Mouse (Mus musculus) midbrain, postnatal 0 days (tissue): ENCODE measurements around the gene Trmo. TPM values are rescaled to one million over a fixed set of nuclear protein-coding genes. Genes with fewer than 3 reads are reported as not detected.

Source experiments
- ATAC-seq: fragments of 200-750 bp; cut with Nextera tagmentation; 2 replicates; pipeline ENCODE4 v1.8.0; 2017; ENCODE audit warnings: moderate number of reproducible peaks, mild to moderate bottlenecking, moderate TSS enrichment, moderate library complexity; ENCODE audit not compliant: low FRiP score
- DNase-seq: peaks from one replicate; pipeline ENCODE4 v3.0.0-alpha.2; 2015; ENCODE audit warnings: low spot score
- H3K27ac ChIP-seq: fragments of 300-500 bp; sonication (generic); 2 replicates; pipeline ENCODE4 v1.5.1; 2014; ENCODE audit warnings: low read depth, mild to moderate bottlenecking, low read length, mixed read lengths
- H3K27me3 ChIP-seq: fragments of 300-500 bp; sonication (generic); 2 replicates; pipeline ENCODE4 v1.6.1; 2014; ENCODE audit warnings: low read length, control low read depth, mixed read lengths; ENCODE audit not compliant: insufficient read depth
- H3K36me3 ChIP-seq: fragments of 300-500 bp; sonication (generic); 2 replicates; pipeline ENCODE4 v1.6.1; 2014; ENCODE audit warnings: low read length, control low read depth, mixed read lengths; ENCODE audit not compliant: insufficient read depth
- H3K4me1 ChIP-seq: fragments of 300-500 bp; sonication (generic); 2 replicates; pipeline ENCODE4 v1.6.1; 2014; ENCODE audit warnings: mild to moderate bottlenecking, control low read depth, antibody characterized with exemption, low read length, mixed read lengths; ENCODE audit not compliant: insufficient read depth
- H3K4me2 ChIP-seq: fragments of 300-500 bp; sonication (generic); 2 replicates; pipeline ENCODE4 v1.6.1; 2014; ENCODE audit warnings: low read depth, mild to moderate bottlenecking, low read length, mixed read lengths; ENCODE audit not compliant: poor library complexity, severe bottlenecking
- H3K4me3 ChIP-seq: fragments of 300-500 bp; sonication (generic); 2 replicates; pipeline ENCODE4 v1.5.1; 2014; ENCODE audit warnings: low read depth, mild to moderate bottlenecking, low read length, moderate library complexity
- H3K9ac ChIP-seq: fragments of 300-500 bp; sonication (generic); replicated peaks from 2 replicates; pipeline ENCODE4 v1.6.1; 2014; ENCODE audit warnings: mild to moderate bottlenecking, low read length, moderate library complexity, mixed read lengths; ENCODE audit not compliant: poor library complexity, severe bottlenecking
- H3K9me3 ChIP-seq: fragments of 300-500 bp; sonication (generic); 2 replicates; pipeline ENCODE4 v1.6.1; 2016; ENCODE audit warnings: low read length, control low read depth
- CTCF ChIP-seq: IDR thresholded peaks from 2 replicates; pipeline ENCODE4 v1.5.1; 2016; ENCODE audit warnings: antibody characterized with exemption, mild to moderate bottlenecking
- WGBS: fragments of 180-500 bp; shearing (Covaris S2); extraction: QIAGEN DNeasy Blood & Tissue Kit; methylation state at CpG from one replicate; pipeline ENCODE4 v1.1.7; 2014; 5-methylcytosine and 5-hydroxymethylcytosine counted together
- polyA plus RNA-seq: library from polyadenylated mRNA; unstranded; fragments of >200 nt; fragmentation: Nextera tagmentation; extraction: Ambion mirVana; gene quantifications from 2 replicates; pipeline ENCODE4 v1.2.1, GENCODE M21; 2015
- total RNA-seq: library from RNA; depleted of rRNA; stranded (reverse); fragments of >200 nt; gene quantifications from 2 replicates; pipeline ENCODE4 v1.2.3, GENCODE M21; 2014; rRNA removed

Gene Trmo
- total RNA-seq (7.8 and 8.8 TPM in 2 replicates), polyA plus RNA-seq (4.4 and 5.3 TPM in 2 replicates)

DNA sequence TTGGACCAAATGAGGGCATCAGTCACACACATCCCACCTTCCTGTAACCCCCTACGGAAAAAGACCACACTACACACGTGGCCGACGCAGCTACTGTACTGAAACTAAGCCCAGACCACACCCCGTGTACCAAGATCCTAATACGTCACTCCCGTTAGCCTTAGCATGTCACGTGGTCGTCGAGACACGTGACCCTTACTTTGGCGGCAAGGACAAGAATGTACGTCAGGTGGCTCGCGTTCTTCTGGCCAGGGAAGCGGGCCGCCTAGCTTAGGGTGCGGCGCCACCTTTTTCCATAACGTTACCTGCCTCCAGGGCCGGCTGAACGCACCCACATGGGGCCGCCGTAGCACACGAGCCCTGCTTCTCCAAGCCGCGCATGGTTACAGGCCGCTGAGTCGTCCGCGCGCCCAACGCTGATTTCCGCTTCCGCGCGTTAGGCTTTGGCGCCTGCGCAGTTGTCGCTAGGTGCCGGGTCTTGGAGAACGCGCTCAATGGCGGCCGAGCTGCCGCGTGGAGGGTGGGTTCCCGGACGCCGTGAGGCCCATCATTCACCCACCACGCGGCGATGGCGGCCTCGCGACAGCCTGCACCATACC, at the start of gene Trmo:
Trmo (minus strand) TSS at position 425 of the 599 bp plus-strand sequence.
- H3K4me2 ChIP-seq, result peak within 1 kb of the TSS; percentile 53
- H3K9ac ChIP-seq, result peak within 1 kb of the TSS; percentile 75
- H3K27me3 ChIP-seq, result no peaks in the 10 kb centered on the region
- WGBS, result under 1% methylated on average over 56 of the region's 56 CpGs
- peak within 1 kb of the TSS; percentile 59 for H3K4me3 ChIP-seq
- no peaks in the 10 kb centered on the region for H3K9me3 ChIP-seq
- peak; percentile 30 for TF ChIP-seq CTCF
- peak within 1 kb of the TSS; percentile 95 for H3K27ac ChIP-seq
- DNase-seq, result peak; percentile 98
- H3K36me3 ChIP-seq, result peaks cover 13% of the 10 kb centered on the region
- ATAC-seq, result peak; percentile 96
- H3K4me1 ChIP-seq, result no peaks in the 10 kb centered on the region

GRCm38 (mm10) chr4:46432339-46433036, 43.3 kb upstream of the Trmo start:
- no peak for TF ChIP-seq CTCF
- H3K36me3 ChIP-seq, result no peaks in the 10 kb centered on the region
- H3K4me2 ChIP-seq, result no peak overlapping the region
- H3K27me3 ChIP-seq, result no peaks in the 10 kb centered on the region
- H3K9ac ChIP-seq, result no peak overlapping the region
- H3K4me1 ChIP-seq, result no peaks in the 10 kb centered on the region
- ATAC-seq (no peak), DNase-seq (no peak)
- H3K9me3 ChIP-seq, result no peaks in the 10 kb centered on the region
- 92% methylated on average over 12 of the region's 12 CpGs for WGBS
- H3K4me3 ChIP-seq, result no peak overlapping the region
- H3K27ac ChIP-seq, result no peak overlapping the region

GRCm38 (mm10) chr4:46428903-46429499, 39.8 kb upstream of the Trmo start:
- 41% methylated on average over 10 of the region's 10 CpGs for WGBS
- H3K36me3 ChIP-seq, result no peaks in the 10 kb centered on the region

DNA sequence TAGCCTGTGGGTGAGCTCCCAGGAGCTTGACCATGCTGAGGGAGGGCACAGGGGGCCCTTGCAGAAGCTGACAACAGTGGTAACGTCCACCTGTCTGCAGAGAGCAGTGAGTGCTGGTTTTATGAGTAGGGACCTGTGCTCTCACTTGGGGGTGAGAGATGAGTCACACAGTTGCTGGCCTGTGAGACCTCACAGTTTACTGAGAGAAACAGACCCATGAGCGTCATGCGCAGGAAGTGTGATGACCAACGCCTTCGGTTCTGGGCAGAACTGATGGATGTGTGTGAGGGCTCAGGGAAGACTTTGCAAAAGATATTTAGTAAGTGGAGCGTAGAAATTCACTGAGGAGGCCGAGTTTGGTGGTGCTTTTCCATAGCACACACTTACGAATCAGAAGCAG, 33.4 kb upstream of the Trmo start:
- no peaks in the 10 kb centered on the region for H3K4me1 ChIP-seq
- no peak for TF ChIP-seq CTCF
- no peak overlapping the region for H3K4me2 ChIP-seq
- no peaks in the 10 kb centered on the region for H3K9me3 ChIP-seq
- no peaks in the 10 kb centered on the region for H3K36me3 ChIP-seq
- H3K9ac ChIP-seq, result no peak overlapping the region
- no peak overlapping the region for H3K4me3 ChIP-seq
- 86% methylated on average over 8 of the region's 8 CpGs for WGBS
- ATAC-seq (no peak), DNase-seq (no peak)
- no peaks in the 10 kb centered on the region for H3K27me3 ChIP-seq
- no peak overlapping the region for H3K27ac ChIP-seq

More at GRCm38 (mm10) chr4:46428903-46429499, 39.8 kb upstream of the Trmo start:
- Histone ChIP-seq H3K4me1 (no peaks in the 10 kb centered on the region), H3K9ac (no peak overlapping the region), H3K4me2 (no peak overlapping the region), H3K27me3 (no peaks in the 10 kb centered on the region), H3K9me3 (no peaks in the 10 kb centered on the region), H3K4me3 (no peak overlapping the region), H3K27ac (no peak overlapping the region)
- no peak for TF ChIP-seq CTCF
- DNase-seq (peak; percentile 4), ATAC-seq (no peak)

GRCm38 (mm10) chr4:46418851-46419250, 29.6 kb upstream of the Trmo start:
- Histone ChIP-seq H3K4me3 (no peak overlapping the region), H3K36me3 (no peaks in the 10 kb centered on the region), H3K27me3 (no peaks in the 10 kb centered on the region), H3K9me3 (no peaks in the 10 kb centered on the region), H3K4me1 (no peaks in the 10 kb centered on the region), H3K27ac (no peak overlapping the region), H3K4me2 (no peak overlapping the region), H3K9ac (no peak overlapping the region)
- no peak for ATAC-seq
- 90% methylated on average over 9 of the region's 9 CpGs for WGBS
- DNase-seq, result no peak
- no peak for TF ChIP-seq CTCF

- H3K4me2 ChIP-seq, result no peak overlapping the region
- no peaks in the 10 kb centered on the region for H3K36me3 ChIP-seq
- no peak overlapping the region for H3K4me3 ChIP-seq
- no peak for DNase-seq
- no peaks in the 10 kb centered on the region for H3K27me3 ChIP-seq
- H3K27ac ChIP-seq, result no peak overlapping the region
- no peaks in the 10 kb centered on the region for H3K4me1 ChIP-seq
- peak; percentile 38 for TF ChIP-seq CTCF
- ATAC-seq, result no peak
- WGBS, result 71% methylated on average over 3 of the region's 3 CpGs
- H3K9me3 ChIP-seq, result no peaks in the 10 kb centered on the region
- no peak overlapping the region for H3K9ac ChIP-seq
Observed at GRCm38 (mm10) chr4:46417491-46417890, 28.3 kb upstream of the Trmo start.
